Mouse (Mus musculus): ENCODE results near the gene Ginm1.
"Not testable (repeated sequence)": the region's sequence is repeated elsewhere in the genome, so short reads cannot be mapped to it uniquely, and the experiment has no call there.

Gene Ginm1

GRCm38 (mm10) chr10:7809937-7810336 lies 17.3 kb upstream of the Ginm1 start:
- peak; percentile 18 to 48 for DNase-seq (ENCODE audit: low spot score in 2 of 2)

GRCm38 (mm10) chr10:7802519-7803140 lies 10.0 kb upstream of the Ginm1 start:
- no peak for DNase-seq (ENCODE audit: low spot score in 2 of 2)

GRCm38 (mm10) chr10:7801258-7801657 lies 8.6 kb upstream of the Ginm1 start:
- no peak for DNase-seq (ENCODE audit: low spot score in 2 of 2)

GRCm38 (mm10) chr10:7792254-7792750 lies 322 bp downstream of the Ginm1 start:
- no peak for DNase-seq (ENCODE audit: low spot score in 2 of 2)

GRCm38 (mm10) chr10:7787319-7787718 lies 5.3 kb downstream of the Ginm1 start:
- no peak for DNase-seq (ENCODE audit: low spot score in 2 of 2)

- no peak for DNase-seq (ENCODE audit: low spot score in 2 of 2)
These were observed 11.4 kb downstream of the Ginm1 start for GRCm38 (mm10) chr10:7781214-7781613.

GRCm38 (mm10) chr10:7780238-7781176 lies 12.1 kb downstream of the Ginm1 start:
- peak; percentile 85 to 95 for DNase-seq (ENCODE audit: low spot score in 2 of 2)

- DNase-seq (ENCODE audit: low spot score in 2 of 2), result no peak
These were observed 12.8 kb downstream of the Ginm1 start for GRCm38 (mm10) chr10:7779751-7780237.

GRCm38 (mm10) chr10:7778361-7778760 lies 14.3 kb downstream of the Ginm1 start:
- DNase-seq (ENCODE audit: low spot score in 2 of 2), result no peak

- DNase-seq (ENCODE audit: low spot score in 2 of 2), result no peak
These were observed 17.2 kb downstream of the Ginm1 start for GRCm38 (mm10) chr10:7775421-7775820.

- DNase-seq (ENCODE audit: low spot score in 2 of 2), result no peak
These were observed 19.9 kb downstream of the Ginm1 start for GRCm38 (mm10) chr10:7772769-7773168.

- DNase-seq (ENCODE audit: low spot score in 2 of 2), result no peak
These were observed 20.3 kb downstream of the Ginm1 start for GRCm38 (mm10) chr10:7772346-7772745.

- DNase-seq (ENCODE audit: low spot score in 2 of 2), result no peak
These were observed 35.1 kb downstream of the Ginm1 start for GRCm38 (mm10) chr10:7757544-7757943.

- DNase-seq (ENCODE audit: low spot score in 2 of 2), result no peak
These were observed 43.9 kb downstream of the Ginm1 start for GRCm38 (mm10) chr10:7748752-7749151.

GRCm38 (mm10) chr10:7745528-7745927 lies 47.1 kb downstream of the Ginm1 start:
- DNase-seq (ENCODE audit: low spot score in 2 of 2), result not testable (repeated sequence)

GRCm38 (mm10) chr10:7737914-7738313 lies 54.7 kb downstream of the Ginm1 start:
- DNase-seq (ENCODE audit: low spot score in 2 of 2), result no peak

GRCm38 (mm10) chr10:7737122-7737521 lies 55.5 kb downstream of the Ginm1 start:
- DNase-seq (ENCODE audit: low spot score in 2 of 2), result no peak

- DNase-seq (ENCODE audit: low spot score in 2 of 2), result no peak
These were observed 61.0 kb downstream of the Ginm1 start for GRCm38 (mm10) chr10:7731582-7731981.

- no peak for DNase-seq (ENCODE audit: low spot score in 2 of 2)
These were observed 65.6 kb downstream of the Ginm1 start for GRCm38 (mm10) chr10:7727011-7727410.

GRCm38 (mm10) chr10:7726501-7726812 lies 66.2 kb downstream of the Ginm1 start:
- no peak for DNase-seq (ENCODE audit: low spot score in 2 of 2)

- peak; percentile 90 to 97 for DNase-seq (ENCODE audit: low spot score in 2 of 2)
These were observed 66.7 kb downstream of the Ginm1 start, which contains the start of gene Katna1 for GRCm38 (mm10) chr10:7725751-7726500. Gene Katna1, plus strand, starts transcription at chr10:7726000.

Data from spleen, postnatal 10 days (tissue).